Mouse (Mus musculus): ENCODE data around the gene Ttbk1.

Ttbk1 gene

GRCm38 (mm10) chr17:46408478-46408877, 79.0 kb downstream of the Ttbk1 start:
- DNase-seq, result no peak

GRCm38 (mm10) chr17:46394631-46395030, 92.8 kb downstream of the Ttbk1 start:
- DNase-seq, result no peak

DNA sequence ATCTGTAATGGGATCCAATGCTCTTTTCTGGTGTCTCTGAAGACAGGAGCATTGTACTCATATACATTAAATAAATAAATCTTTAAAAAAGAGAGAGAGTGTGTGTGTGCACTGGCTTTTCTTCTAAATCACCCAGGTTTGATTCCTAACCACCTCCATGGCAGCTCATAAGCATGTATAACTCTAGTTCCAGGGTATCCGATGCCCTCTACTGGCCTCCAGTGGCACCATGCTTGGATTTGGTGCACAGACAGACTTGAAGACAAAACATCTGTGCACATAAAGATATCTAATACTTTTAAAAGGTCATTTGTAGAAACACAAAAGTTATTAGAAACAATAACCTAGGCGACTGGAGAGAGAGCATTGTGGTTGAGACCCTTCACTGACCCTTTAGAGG, 94.5 kb downstream of the Ttbk1 start:
- peak; percentile 27 to 31 for DNase-seq

Data from thymus, postnatal 36 days (tissue).